ENCODE assay signal across 14 mouse cellular contexts in the genomic region with DNA sequence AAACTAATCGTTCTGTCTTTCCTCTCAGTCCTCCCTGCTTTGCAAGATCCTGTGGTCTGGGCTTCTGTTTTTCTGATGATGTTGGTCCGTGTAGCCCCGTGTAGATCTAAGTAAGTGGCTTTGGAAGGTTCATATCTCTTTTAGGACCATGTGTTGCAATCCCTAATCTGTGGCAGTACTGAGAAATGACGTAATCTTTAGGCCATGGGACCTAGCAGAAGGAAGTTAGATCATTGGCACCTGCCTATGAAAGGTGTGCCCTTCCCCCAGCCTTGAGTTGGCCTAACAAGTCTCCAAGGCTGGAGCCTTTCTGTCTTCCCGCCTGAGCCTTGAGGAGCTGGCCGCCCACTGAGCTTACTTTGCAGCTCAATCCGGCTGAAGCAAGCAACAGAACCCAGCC. TPM values are rescaled to one million over a fixed set of nuclear protein-coding genes. Genes with fewer than 3 reads are reported as not detected.
"Had no signal": no experiment of that assay in that cellular context is flagged by ENCODE, and none has a peak within 500 bp of the region (broad histone marks: within the 10 kb centered on the region; RNA-seq: fewer than 3 reads in every experiment).

No protein-coding gene starts in this region.

- DNase-seq: kidney, adult 2 months; kidney, postnatal 25 days; liver, embryonic 13.5 days; liver, postnatal 0 days; retina, postnatal 1 day; right cerebral cortex, postnatal 4 days; spleen, adult 18-20 months had no signal

- H3K4me1 ChIP-seq: limb, embryonic 10.5 days; neural tube, embryonic 13.5 days had no signal

- H3K27ac ChIP-seq: limb, embryonic 10.5 days; liver, embryonic 13.5 days; macrophage; neural tube, embryonic 13.5 days; stomach, embryonic 15.5 days had no signal

- H3K4me2 ChIP-seq: liver, embryonic 13.5 days; midbrain, embryonic 11.5 days; neural tube, embryonic 13.5 days; stomach, embryonic 15.5 days had no signal

- ATAC-seq: intestine, embryonic 16.5 days; liver, postnatal 0 days; midbrain, embryonic 16.5 days had no signal

- H3K9ac ChIP-seq: liver, embryonic 13.5 days; liver, postnatal 0 days; stomach, embryonic 15.5 days had no signal

- H3K4me3 ChIP-seq: limb, embryonic 10.5 days; liver, embryonic 13.5 days; neural tube, embryonic 13.5 days; stomach, embryonic 15.5 days had no signal

- H3K9me3 ChIP-seq: limb, embryonic 10.5 days; neural tube, embryonic 13.5 days; stomach, embryonic 15.5 days had no signal

- H3K36me3 ChIP-seq: limb, embryonic 10.5 days; liver, embryonic 13.5 days; neural tube, embryonic 13.5 days; stomach, embryonic 15.5 days had no signal

- H3K27me3 ChIP-seq: neural tube, embryonic 13.5 days; stomach, embryonic 15.5 days had no signal

RNA-seq across cellular contexts. Expression of gene Slc47a1, which starts 33.7 kb away (rescaled TPM):
- polyA plus RNA-seq: macrophage; neural tube, embryonic 13.5 days had no signal

RNA-seq across cellular contexts. Expression of gene Rnf112, which starts 42.1 kb away (rescaled TPM):
- polyA plus RNA-seq: macrophage had no signal
